Mouse (Mus musculus) left cerebral cortex, adult 9 months (tissue): ENCODE measurements at regions not wholly inside any gene's neighbourhood (a gene's known extent, or its start where the extent isn't known, plus 50 kb on each side); places are given as distances from the start of the nearest gene placed in this dataset.

Source experiments
- DNase-seq, 2 experiments: peaks; one replicate each; pipeline ENCODE4 v3.0.0; 2022; ENCODE audit warnings: low spot score in 2 of 2

- no peak for DNase-seq
Measured at GRCm38 (mm10) chr10:117940441-117941265, 94.8 kb upstream of the Rap1b start.

GRCm38 (mm10) chr10:117941266-117941651 is 95.4 kb upstream of the Rap1b start:
- DNase-seq, result no peak

- DNase-seq, result no peak
Measured at GRCm38 (mm10) chr10:117943702-117944307, 98.0 kb upstream of the Rap1b start.

- DNase-seq, result no peak
Measured at GRCm38 (mm10) chr10:117947191-117947590, 101.4 kb upstream of the Rap1b start.

GRCm38 (mm10) chr10:117947911-117948310 is 102.1 kb upstream of the Rap1b start:
- no peak for DNase-seq

- no peak for DNase-seq
Measured at GRCm38 (mm10) chr10:117952116-117953025, 106.5 kb upstream of the Rap1b start.

- no peak for DNase-seq
Measured at GRCm38 (mm10) chr10:117953026-117953711, 107.3 kb upstream of the Rap1b start.

GRCm38 (mm10) chr10:117956174-117956950 is 110.5 kb upstream of the Rap1b start:
- no peak for DNase-seq

GRCm38 (mm10) chr10:117974706-117975105 is 128.9 kb upstream of the Rap1b start:
- no peak for DNase-seq

GRCm38 (mm10) chr10:117975467-117975866 is 129.6 kb upstream of the Rap1b start:
- DNase-seq, result no peak

GRCm38 (mm10) chr10:117979091-117979490 is 133.3 kb upstream of the Rap1b start:
- DNase-seq, result no peak

GRCm38 (mm10) chr10:117982611-117983210 is 136.9 kb upstream of the Rap1b start:
- no peak for DNase-seq

- DNase-seq, result no peak
Measured at GRCm38 (mm10) chr10:117983271-117983670, 137.4 kb upstream of the Rap1b start.

GRCm38 (mm10) chr10:117984784-117985602 is 139.2 kb upstream of the Rap1b start:
- DNase-seq, result peak in 1 of 2 experiments; percentile 40

GRCm38 (mm10) chr10:117987620-117988019 is 141.8 kb upstream of the Rap1b start:
- no peak for DNase-seq

- no peak for DNase-seq
Measured at GRCm38 (mm10) chr10:117988076-117988475, 142.2 kb upstream of the Rap1b start.

GRCm38 (mm10) chr10:117991176-117991575 is 145.3 kb upstream of the Rap1b start:
- DNase-seq, result no peak

GRCm38 (mm10) chr10:117992317-117992716 is 146.5 kb upstream of the Rap1b start:
- no peak for DNase-seq

- DNase-seq, result no peak
Measured at GRCm38 (mm10) chr10:117993809-117994208, 147.8 kb upstream of the Mdm1 start.

GRCm38 (mm10) chr10:117994768-117995167 is 146.8 kb upstream of the Mdm1 start:
- DNase-seq, result no peak
